Mouse (Mus musculus) spleen, adult 2 months (tissue): Measurements from ENCODE around the gene Il10rb.

ENCODE experiments used
- CTCF ChIP-seq: fragments of 200-500 bp; IDR thresholded peaks from 2 replicates; pipeline ENCODE4 v1.5.1; 2011; ENCODE audit warnings: mild to moderate bottlenecking, inconsistent platforms; ENCODE audit not compliant: insufficient read depth, insufficient read length, insufficient replicate concordance; ENCODE audit errors: extremely low read depth
- POLR2A ChIP-seq: fragments of 200-500 bp; IDR thresholded peaks from 2 replicates; pipeline ENCODE4 v1.6.1; 2011; ENCODE audit warnings: low read depth, low read length, inconsistent platforms

DNA sequence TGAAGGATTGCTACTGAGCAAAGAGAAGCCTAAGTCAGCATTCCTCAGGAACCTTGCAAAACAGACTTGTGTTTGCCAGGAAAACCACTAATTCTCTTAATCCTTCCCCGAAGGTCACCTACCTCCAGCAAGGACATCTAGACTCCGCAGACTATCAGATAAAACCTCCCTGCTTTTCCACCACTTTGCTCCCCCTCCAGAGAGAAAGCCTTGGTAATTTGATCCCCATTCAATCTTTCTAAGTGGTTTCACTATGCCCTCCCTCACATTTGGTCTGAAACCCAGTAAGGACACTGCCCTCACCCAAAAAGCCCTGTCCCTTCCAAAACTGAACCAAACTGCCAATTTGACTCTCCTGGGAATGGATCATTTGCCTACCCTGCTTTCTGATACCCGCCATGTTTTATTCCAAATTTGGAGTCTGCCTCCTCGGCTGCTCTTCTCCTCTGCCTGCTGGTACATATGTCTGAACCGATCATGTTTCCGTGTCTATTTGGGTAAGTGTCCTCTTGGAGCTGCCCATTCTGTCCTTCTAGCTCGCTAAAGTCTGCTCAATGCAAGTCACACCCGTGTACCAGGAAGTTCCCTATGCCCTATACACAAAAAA is 22.4 kb downstream of the Il10rb start:
- TF ChIP-seq CTCF, result no peak
- no peak for TF ChIP-seq POLR2A
